Mouse (Mus musculus) limb, embryonic 13.5 days (tissue): ENCODE measurements around the gene Muc13. TPM values are rescaled to one million over a fixed set of nuclear protein-coding genes. Genes with fewer than 3 reads are reported as not detected.

ENCODE experiments used
- ATAC-seq: fragments of 200-750 bp; cut with Nextera tagmentation; 2 replicates; pipeline ENCODE4 v1.8.0; 2017; ENCODE audit warnings: low read depth, moderate number of reproducible peaks, moderate TSS enrichment; ENCODE audit not compliant: low FRiP score
- H3K27ac ChIP-seq: fragments of 300-500 bp; sonication (generic); 2 replicates; pipeline ENCODE4 v1.5.1; 2015; ENCODE audit warnings: inconsistent platforms, mild to moderate bottlenecking, moderate library complexity
- H3K27me3 ChIP-seq: fragments of 300-500 bp; sonication (generic); 2 replicates; pipeline ENCODE4 v1.6.1; 2015; ENCODE audit warnings: mild to moderate bottlenecking, inconsistent platforms
- H3K36me3 ChIP-seq: fragments of 300-500 bp; sonication (generic); 2 replicates; pipeline ENCODE4 v1.6.1; 2015; ENCODE audit warnings: inconsistent platforms, mild to moderate bottlenecking, moderate library complexity
- H3K4me1 ChIP-seq: fragments of 300-500 bp; sonication (generic); 2 replicates; pipeline ENCODE4 v1.6.1; 2015; ENCODE audit warnings: inconsistent platforms
- H3K4me2 ChIP-seq: fragments of 300-500 bp; sonication (generic); replicated peaks from 2 replicates; pipeline ENCODE4 v1.6.1; 2015; ENCODE audit warnings: inconsistent platforms, mild to moderate bottlenecking, moderate library complexity
- H3K4me3 ChIP-seq: fragments of 300-500 bp; sonication (generic); 2 replicates; pipeline ENCODE4 v1.5.1; 2015; ENCODE audit warnings: moderate library complexity, mild to moderate bottlenecking, inconsistent platforms
- H3K9ac ChIP-seq: fragments of 300-500 bp; sonication (generic); 2 replicates; pipeline ENCODE4 v1.6.1; 2015; ENCODE audit warnings: mild to moderate bottlenecking, inconsistent platforms
- H3K9me3 ChIP-seq: fragments of 300-500 bp; sonication (generic); 2 replicates; pipeline ENCODE4 v1.6.1; 2016; ENCODE audit warnings: inconsistent platforms
- WGBS: fragments of 180-500 bp; shearing (Covaris S2); methylation state at CpG from one replicate; pipeline ENCODE4 v1.1.7; 2015; 5-methylcytosine and 5-hydroxymethylcytosine counted together
- polyA plus RNA-seq: library from polyadenylated mRNA; unstranded; fragments of >200 nt; fragmentation: Nextera tagmentation; extraction: Ambion mirVana; gene quantifications from 2 replicates; pipeline ENCODE4 v1.2.1, GENCODE M21; 2015

The Muc13 gene
- polyA plus RNA-seq, 1 experiment from 2014 or later: 0.22 TPM

DNA sequence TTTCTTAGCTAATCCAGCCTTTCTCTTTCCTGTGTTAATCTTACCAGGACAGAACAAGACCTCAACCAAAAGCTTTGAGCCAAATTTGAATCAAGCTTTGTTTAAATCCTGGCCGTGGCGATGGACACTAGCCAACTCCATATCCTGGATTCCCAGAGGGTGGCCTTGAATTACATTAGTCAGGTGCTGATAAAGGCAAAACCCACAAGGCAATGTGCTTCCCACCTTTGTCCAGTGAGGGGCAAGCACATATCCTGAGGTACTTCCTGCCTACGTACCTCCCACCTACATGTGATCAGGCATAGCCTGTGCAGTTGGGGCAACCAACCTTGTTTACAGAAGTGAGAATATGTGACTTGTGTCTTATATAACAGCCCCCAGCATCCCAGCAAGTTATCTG is 18.9 kb upstream of the Muc13 start:
- 74% methylated on average over 3 of the region's 3 CpGs for WGBS

DNA sequence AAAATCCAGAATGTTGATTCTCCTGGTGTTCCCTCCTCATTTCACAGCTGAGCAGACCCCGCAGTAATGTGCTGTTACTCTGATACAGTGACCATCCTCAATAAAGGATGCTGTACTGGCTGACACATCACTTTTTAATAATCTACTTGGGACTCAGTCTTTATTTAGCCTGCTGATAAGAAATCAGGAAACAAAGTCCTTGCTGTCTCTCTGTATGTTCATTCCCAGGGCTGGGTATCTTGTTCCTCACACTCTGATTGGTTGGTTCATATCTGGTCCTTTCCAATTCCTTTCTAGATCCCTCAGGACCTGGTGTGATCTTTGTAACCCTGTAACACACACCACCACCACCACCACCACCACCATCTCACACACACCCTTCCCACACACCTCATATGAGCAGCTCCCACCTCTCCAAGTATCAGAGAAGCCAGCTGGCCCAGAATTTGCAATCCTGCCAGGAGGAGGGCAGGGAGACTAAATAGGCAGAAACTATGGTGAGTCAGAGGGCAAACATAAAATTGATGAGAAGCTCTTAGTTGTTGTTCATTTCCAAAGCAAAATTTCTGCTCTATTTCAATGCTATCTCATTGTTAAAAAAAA is 18.0 kb upstream of the Muc13 start:
- WGBS: 87% methylated on average over 1 of the region's 1 CpGs
- ATAC-seq: no peak
- Histone ChIP-seq H3K36me3 (no peaks in the 10 kb centered on the region), H3K27me3 (no peaks in the 10 kb centered on the region), H3K4me3 (no peak overlapping the region), H3K9ac (no peak overlapping the region), H3K4me1 (no peaks in the 10 kb centered on the region), H3K27ac (no peak overlapping the region), H3K4me2 (no peak overlapping the region), H3K9me3 (no peaks in the 10 kb centered on the region)

More for the DNA sequence above, 18.9 kb upstream of the Muc13 start:
- no peak for ATAC-seq
- H3K9me3 ChIP-seq: no peaks in the 10 kb centered on the region
- H3K4me2 ChIP-seq: no peak overlapping the region
- no peak overlapping the region for H3K9ac ChIP-seq
- no peaks in the 10 kb centered on the region for H3K4me1 ChIP-seq
- no peak overlapping the region for H3K27ac ChIP-seq
- no peaks in the 10 kb centered on the region for H3K36me3 ChIP-seq
- H3K4me3 ChIP-seq: no peak overlapping the region
- H3K27me3 ChIP-seq: no peaks in the 10 kb centered on the region

DNA sequence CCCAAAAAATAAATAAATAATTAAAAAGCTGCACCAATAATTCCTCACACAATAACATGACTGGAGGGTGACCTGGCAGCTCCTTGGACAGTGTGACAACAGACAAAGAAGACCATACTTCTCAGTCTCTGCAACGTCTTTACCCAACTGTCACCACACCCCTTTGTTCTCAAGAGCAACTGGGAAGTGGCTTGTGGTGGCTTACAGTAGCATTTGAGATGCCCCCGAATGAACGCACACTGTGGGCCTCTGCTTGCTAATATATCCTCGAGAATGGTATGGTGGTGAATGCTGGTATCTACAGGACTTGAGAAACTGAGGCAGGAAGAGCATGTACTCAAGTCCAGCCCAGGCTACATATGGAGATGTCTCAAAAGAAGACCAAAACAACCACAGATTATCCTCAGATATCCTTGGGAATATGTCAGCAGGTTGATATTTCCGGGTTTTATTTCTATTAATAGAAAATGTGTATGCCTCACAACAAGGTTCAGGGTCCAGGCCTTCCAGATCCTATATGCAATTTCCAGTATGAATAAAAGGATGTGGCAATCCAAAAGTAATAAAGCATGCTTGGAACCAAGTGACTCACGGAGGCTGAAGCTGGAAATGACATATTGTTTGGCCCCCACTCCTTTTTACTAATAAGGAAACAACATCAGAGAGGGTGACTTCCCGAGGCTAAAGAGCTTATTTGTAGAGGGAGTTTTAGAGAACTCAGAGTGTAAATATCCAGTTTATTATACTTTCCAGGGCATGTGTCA is 16.9 kb upstream of the Muc13 start:
- Histone ChIP-seq H3K27ac (no peak overlapping the region), H3K4me1 (no peaks in the 10 kb centered on the region), H3K9me3 (no peaks in the 10 kb centered on the region), H3K4me3 (no peak overlapping the region), H3K27me3 (no peaks in the 10 kb centered on the region), H3K4me2 (no peak overlapping the region), H3K9ac (no peak overlapping the region), H3K36me3 (no peaks in the 10 kb centered on the region)
- 80% methylated on average over 7 of the region's 7 CpGs for WGBS
- ATAC-seq: no peak

DNA sequence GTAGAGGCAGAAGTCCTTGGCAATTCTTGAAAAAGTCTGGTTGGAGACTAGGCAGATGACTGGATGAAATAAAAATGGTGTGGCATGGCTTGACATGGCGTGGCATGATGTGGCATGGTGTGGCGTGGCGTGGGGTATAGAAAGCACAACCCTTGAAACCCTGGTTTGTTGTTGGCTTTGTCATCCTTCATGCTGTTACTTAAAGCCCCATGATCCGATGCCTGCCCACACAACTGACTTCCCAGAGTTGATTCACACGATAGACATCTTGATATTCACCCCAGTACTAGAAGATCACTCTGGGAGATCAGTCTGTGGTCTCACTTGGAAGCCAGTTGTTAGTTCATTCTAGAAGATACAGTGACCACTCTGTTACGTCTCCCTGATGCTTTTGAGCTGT is 16.2 kb upstream of the Muc13 start:
- no peaks in the 10 kb centered on the region for H3K27me3 ChIP-seq
- no peak overlapping the region for H3K9ac ChIP-seq
- WGBS: 91% methylated on average over 6 of the region's 6 CpGs
- H3K4me1 ChIP-seq: peaks cover 3% of the 10 kb centered on the region; the same call in 1 of the 2 replicates
- no peak overlapping the region for H3K4me2 ChIP-seq
- no peak overlapping the region for H3K4me3 ChIP-seq
- no peak for ATAC-seq
- H3K9me3 ChIP-seq: no peaks in the 10 kb centered on the region
- H3K27ac ChIP-seq: no peak overlapping the region
- no peaks in the 10 kb centered on the region for H3K36me3 ChIP-seq

DNA sequence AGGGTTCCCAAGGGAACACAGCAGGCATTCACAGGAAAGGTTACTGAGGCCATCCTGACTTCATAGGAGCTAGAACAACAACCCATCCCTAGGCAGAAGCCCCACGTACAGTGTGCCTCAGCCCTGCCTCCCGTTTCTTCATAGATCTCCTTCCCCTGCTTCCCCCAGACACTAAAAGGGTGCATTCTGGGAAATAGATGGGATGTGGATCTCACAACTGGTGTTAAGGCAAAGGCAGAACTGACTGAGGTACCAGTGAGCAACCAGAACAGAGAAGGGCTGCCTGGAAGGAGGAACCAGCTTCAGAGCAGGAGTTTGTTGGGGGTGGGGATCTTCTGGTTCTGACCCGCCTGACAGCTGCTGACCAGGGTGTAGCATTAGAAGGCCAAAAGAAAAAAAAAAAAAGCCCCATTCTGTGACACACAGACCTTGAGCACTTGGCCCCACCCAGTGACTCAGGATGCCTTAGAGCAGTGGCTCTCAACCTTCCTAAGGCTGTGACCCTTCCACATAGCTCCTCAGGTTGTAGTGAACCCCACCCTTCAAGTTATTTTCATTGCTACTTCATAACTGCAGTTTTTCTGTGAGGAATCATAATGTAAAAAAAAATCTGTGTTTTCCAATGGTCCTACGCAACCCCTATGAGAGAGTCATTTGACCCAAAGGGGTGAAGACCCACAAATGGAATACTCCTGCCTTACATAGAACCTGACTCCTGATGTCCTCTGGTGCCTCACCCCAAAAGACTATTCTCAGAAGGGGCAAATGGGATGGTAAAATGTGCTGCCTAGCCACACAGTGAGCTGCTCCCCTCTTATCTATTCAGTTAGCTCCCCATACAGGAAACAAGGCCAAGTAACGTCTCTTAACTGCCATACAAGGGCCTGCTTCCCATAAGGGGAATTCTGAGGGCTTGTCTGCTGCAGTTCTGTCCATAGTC is 11.8 kb upstream of the Muc13 start:
- H3K4me1 ChIP-seq: peaks cover 4% of the 10 kb centered on the region; the same call in 1 of the 2 replicates
- H3K27ac ChIP-seq: no peak overlapping the region
- no peak for ATAC-seq
- 61% methylated on average over 5 of the region's 5 CpGs for WGBS
- no peaks in the 10 kb centered on the region for H3K36me3 ChIP-seq
- no peak overlapping the region for H3K4me2 ChIP-seq
- no peaks in the 10 kb centered on the region for H3K9me3 ChIP-seq
- no peaks in the 10 kb centered on the region for H3K27me3 ChIP-seq
- H3K4me3 ChIP-seq: no peak overlapping the region
- no peak overlapping the region for H3K9ac ChIP-seq

DNA sequence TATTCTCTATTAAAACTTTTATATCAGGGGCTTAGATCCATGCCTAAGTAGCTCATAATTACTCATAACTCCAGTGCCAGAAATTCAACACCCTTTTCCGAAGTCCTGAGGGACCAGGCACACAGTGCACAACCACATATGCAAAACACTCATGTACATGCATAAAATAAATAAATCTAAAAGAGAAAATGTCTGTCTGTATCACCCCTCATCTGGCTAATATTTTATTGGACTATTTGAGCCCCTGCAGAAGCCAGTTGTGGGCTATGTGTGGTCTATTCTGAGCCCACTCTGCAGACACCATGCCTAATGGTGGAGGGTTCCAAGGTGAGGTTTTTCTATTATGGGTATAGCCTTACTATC is 11.1 kb upstream of the Muc13 start:
- WGBS: 78% methylated on average over 1 of the region's 1 CpGs
- ATAC-seq: no peak
- H3K36me3 ChIP-seq: no peaks in the 10 kb centered on the region
- no peaks in the 10 kb centered on the region for H3K27me3 ChIP-seq
- no peaks in the 10 kb centered on the region for H3K9me3 ChIP-seq
- H3K4me3 ChIP-seq: no peak overlapping the region
- H3K4me2 ChIP-seq: no peak overlapping the region
- peaks cover 4% of the 10 kb centered on the region; the same call in 1 of the 2 replicates for H3K4me1 ChIP-seq
- H3K9ac ChIP-seq: no peak overlapping the region
- H3K27ac ChIP-seq: no peak overlapping the region

DNA sequence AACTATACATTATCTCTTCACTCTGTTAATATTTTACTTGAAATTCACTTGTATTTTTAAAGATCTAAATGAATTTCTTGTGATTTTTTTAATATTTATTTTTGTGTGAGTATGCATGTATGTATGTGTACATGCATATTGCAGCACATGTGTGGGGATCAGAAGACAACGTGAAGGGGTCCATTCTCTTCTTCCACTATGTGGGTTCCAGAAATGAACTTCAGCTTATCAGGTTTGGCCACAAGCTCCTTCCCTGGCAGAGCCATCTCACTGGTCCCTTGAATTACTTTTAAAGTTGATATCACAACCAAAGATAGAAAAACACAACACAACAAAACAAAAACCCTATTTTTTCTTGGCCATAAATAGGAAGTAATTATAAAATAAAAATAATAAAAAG is 9.3 kb upstream of the Muc13 start:
- Histone ChIP-seq H3K4me1 (peaks cover 4% of the 10 kb centered on the region; the same call in 1 of the 2 replicates), H3K27me3 (no peaks in the 10 kb centered on the region), H3K9ac (no peak overlapping the region), H3K4me2 (no peak overlapping the region), H3K36me3 (no peaks in the 10 kb centered on the region), H3K9me3 (no peaks in the 10 kb centered on the region), H3K27ac (no peak overlapping the region), H3K4me3 (no peak overlapping the region)
- 91% methylated on average over 1 of the region's 1 CpGs for WGBS
- no peak for ATAC-seq

DNA sequence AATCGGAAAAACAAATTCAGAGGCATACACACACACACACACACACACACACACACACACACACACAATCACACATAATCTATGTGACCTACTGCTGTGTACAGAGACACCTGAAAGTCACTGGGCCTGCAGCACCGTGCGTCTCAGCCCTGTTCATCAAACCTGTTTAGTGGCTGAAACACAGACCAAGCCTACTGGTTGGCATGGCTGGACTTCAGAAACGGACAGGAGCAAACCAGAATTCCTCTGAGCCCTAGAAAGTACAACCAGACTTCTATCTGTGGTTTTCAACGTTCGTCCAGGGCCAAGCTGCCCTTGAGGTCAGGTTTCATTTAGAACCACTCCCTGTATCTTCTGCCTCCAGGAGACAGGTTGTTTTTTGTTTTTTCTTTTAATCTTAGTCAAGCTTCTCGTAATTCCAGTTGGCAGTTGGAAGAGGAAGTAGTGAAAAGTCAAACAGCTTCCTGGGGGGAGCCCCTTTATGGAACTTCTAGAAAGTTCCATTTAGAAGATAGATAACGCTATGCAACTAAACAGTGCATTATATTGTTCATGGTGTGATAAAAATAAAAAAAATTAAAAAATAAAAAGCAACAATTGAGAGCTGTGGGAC is 8.6 kb upstream of the Muc13 start:
- Histone ChIP-seq H3K27me3 (no peaks in the 10 kb centered on the region), H3K27ac (no peak overlapping the region), H3K9ac (no peak overlapping the region), H3K4me3 (no peak overlapping the region), H3K4me2 (no peak overlapping the region), H3K4me1 (peaks cover 4% of the 10 kb centered on the region; the same call in 1 of the 2 replicates), H3K36me3 (no peaks in the 10 kb centered on the region), H3K9me3 (no peaks in the 10 kb centered on the region)
- no peak for ATAC-seq
- 60% methylated on average over 8 of the region's 8 CpGs for WGBS

DNA sequence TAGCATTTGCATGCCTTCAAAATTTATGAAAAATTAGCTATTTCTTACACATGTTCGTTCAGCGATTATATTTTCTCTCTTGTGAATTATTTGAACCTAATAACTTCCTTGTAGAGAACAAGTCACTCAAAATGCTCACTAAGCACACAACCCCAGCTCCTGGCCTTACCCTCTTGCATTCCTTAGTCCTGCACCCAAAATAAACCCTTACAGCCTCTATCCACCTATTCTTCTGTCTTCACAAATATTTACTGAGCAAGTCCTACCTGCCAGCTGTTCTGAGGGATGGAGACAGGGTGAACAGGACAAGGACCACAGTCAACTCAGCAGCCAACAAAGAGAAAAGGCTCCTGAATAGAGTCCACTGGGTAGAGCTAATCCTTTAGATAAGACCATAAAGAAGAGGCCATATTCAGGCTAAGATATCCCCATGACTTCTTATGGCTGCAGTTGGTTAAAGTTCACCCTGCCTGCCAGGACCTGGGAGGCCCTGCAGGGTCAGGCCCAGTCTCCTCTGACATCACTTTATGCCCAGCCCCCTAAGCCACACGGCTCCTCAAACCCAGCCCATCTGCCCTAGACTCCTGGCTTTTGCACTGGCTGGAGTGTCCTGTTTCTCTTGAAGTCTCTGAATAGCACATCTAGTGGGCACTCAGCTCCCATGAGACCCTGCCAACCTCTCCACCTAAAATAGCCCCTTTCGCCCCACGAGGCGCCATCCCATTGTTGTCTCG is 7.0 kb upstream of the Muc13 start:
- H3K4me1 ChIP-seq: peaks cover 4% of the 10 kb centered on the region; the same call in 1 of the 2 replicates
- H3K4me3 ChIP-seq: no peak overlapping the region
- WGBS: 77% methylated on average over 7 of the region's 7 CpGs
- H3K36me3 ChIP-seq: no peaks in the 10 kb centered on the region
- no peaks in the 10 kb centered on the region for H3K9me3 ChIP-seq
- no peak overlapping the region for H3K9ac ChIP-seq
- no peak overlapping the region for H3K27ac ChIP-seq
- no peaks in the 10 kb centered on the region for H3K27me3 ChIP-seq
- H3K4me2 ChIP-seq: no peak overlapping the region
- ATAC-seq: no peak

DNA sequence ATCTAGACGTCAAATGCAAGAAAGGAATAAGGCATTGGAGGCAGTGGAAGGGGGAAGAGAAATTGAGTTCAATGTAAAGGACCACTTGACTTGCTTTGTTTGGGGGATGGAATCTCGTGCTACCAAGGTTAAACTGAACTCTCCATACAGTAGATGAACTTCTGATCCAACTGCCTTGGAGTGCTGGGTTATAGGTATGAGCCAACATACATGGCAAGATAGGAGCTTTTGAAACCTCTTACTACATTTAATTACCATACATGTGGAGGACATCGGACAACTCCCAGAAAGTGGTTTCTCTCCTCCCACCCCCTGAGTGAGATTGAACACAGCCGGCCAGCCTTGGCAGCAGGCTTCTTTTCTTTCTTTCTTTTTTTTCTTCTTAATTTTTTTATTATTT is 1.3 kb downstream of the Muc13 start:
- no peak overlapping the region for H3K9ac ChIP-seq
- 73% methylated on average over 4 of the region's 4 CpGs for WGBS
- no peak overlapping the region for H3K27ac ChIP-seq
- H3K4me2 ChIP-seq: no peak overlapping the region
- H3K27me3 ChIP-seq: no peaks in the 10 kb centered on the region
- H3K4me1 ChIP-seq: no peaks in the 10 kb centered on the region
- no peak for ATAC-seq
- no peaks in the 10 kb centered on the region for H3K36me3 ChIP-seq
- H3K4me3 ChIP-seq: no peak overlapping the region
- no peaks in the 10 kb centered on the region for H3K9me3 ChIP-seq

DNA sequence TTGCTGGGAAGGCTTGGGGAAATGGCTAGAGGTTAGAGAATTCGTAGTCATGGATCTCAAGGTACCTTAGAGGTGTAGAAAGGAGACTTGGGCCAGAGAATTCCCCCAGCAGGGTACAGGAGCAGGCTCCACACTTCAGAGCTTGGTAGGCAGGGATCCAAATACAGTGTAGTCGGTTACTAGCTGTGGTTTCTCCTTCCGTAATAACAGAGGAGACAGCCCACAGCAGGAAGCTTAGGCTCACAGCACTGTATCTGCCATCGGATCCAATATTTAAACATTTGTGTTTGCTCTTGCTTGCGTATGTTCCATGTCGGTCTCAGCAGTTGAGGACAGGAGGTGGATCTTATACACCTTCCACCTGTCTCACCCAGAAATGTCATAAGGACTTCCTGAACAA is 2.0 kb downstream of the Muc13 start:
- Histone ChIP-seq H3K27ac (no peak overlapping the region), H3K9ac (no peak overlapping the region), H3K4me1 (no peaks in the 10 kb centered on the region), H3K36me3 (no peaks in the 10 kb centered on the region), H3K4me2 (no peak overlapping the region), H3K27me3 (no peaks in the 10 kb centered on the region), H3K9me3 (no peaks in the 10 kb centered on the region), H3K4me3 (no peak overlapping the region)
- WGBS: 89% methylated on average over 6 of the region's 6 CpGs
- ATAC-seq: no peak
